Mouse (Mus musculus): ENCODE results near the gene Rps29.

The Rps29 gene

DNA sequence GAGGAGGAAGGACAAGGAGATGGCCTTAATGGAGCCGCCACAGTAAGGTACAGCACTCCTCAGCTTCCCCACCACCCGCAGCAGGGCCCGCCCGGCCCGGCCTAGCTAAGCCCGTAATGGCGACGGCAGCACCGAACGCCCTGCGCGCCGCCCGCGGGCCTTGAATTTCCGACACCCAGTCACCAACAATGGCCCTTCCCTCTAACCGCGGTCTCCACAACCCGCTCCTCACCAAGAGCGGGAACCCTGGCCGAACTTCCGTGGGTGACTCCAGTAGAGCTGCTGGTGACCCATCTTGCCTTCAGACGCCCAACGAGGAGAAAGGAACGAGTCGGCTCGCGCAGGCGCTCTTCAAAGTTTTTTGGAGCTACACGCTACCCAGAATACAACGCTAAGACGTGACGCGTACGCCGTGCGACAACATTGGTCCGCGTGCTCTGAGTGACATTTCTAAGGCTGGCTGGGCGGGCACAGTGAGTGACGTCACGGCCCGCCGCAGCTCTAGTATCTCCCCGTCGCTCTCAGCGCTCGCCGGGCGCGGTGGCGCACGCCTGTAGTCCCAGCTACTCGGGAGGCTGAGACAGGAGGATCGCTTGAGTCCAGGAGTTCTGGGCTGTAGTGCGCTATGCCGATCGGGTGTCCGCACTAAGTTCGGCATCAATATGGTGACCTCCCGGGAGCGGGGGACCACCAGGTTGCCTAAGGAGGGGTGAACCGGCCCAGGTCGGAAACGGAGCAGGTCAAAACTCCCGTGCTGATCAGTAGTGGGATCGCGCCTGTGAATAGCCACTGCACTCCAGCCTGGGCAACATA is at the start of gene Rps29:
Rps29 (minus strand) TSS at position 422 of the 813 bp plus-strand sequence.
- peak; percentile 100 for DNase-seq (ENCODE audit: low read depth)

DNA sequence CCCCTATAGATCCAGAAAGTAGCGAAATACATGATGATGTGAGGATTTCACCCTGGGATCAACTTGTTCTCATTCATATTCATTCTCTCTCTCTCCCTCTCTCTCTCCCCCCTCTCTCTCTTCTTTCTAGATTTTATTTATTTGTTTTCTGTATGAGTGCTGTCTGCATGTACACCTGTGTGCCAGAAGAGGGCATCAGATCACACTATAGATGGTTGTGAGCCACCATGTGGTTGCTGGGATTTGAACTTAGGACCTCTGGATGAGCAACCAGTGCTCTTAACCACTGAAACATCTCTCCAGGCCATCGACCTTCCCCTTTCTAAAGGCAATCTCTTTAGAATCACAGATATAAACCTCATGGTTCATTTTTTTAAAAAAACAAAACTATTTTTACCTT is 49.5 kb upstream of the Rps29 start:
- no peak for DNase-seq (ENCODE audit: low read depth)

DNA sequence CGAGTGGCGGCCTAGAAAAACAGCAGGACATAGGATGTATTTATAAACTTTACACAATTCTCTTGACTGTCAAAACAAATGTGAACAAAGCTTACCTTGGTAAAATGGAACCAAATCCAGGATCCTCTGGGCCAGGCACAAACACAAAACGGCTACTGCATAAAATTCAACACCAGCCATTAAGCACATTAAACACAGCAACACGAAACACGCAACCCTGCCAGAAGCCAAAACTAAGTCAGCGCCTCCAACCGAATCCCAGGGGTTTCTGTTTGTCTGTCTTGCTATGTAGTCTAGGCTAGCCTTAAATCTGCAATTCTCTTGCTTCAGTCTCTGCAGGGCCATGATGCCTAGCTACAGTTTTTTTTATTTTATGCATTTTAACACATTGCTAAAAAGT is 48.9 kb upstream of the Rps29 start:
- DNase-seq (ENCODE audit: low read depth): no peak

DNA sequence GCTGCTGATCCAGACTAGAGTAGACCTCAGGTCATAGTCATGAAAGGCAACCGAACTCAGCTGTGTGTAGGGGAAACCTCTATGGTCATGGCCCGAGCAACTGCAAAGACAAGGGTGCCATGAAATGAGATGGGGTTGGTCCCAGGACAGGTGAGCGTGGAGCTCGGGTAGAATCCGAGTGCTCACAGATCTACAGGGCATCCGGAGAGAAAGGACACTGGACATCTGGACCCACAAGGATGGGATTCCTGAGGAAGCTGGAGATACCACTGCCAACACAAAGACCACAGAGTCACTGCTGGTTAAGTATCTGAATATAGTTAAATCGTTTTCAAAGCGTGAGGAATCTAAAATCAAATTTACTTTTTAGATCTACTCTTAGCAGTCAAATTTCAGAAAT is 48.4 kb upstream of the Rps29 start:
- DNase-seq (ENCODE audit: low read depth): no peak

DNA sequence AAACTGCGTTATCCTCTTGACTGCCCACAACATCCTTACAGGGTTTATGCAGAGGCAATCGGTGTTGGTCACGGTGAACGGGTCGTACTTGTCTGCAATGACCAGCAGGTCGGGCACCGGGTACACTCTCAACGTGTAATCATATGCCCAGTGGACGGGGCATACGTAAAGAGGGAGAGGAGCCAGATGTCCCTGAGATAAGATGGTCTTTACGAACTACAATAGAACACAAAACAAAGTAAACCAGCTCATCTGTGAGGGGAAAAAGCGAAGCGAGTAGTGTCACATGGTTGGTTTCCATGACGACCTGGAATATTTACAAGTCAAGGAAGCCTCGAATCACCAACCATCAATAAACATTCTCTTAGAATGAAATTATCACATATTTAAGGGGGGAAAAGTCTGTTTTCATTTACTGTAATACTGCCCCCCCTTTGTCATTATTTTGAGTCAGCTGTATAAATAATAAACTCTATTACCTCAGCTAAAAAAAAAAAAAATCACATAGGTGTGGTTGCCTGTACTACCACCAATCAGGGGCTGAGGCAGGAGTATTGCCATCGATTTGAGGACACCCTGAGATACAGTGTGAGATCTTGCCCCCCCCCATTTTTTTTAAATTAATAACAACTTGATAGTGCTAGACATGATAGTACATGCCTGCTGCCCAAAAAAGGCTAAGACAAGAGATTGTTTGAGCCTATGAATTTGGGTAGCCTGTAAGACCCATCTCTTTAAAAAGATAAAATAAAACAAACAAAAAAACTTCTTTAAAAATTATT is 45.3 kb upstream of the Rps29 start, which contains the start of gene Gm49384:
Gm49384 (minus strand) TSS at position 216 of the 782 bp plus-strand sequence.
- DNase-seq (ENCODE audit: low read depth): peak; percentile 62

GRCm38 (mm10) chr12:69198985-69199384 is 40.0 kb upstream of the Rps29 start:
- DNase-seq (ENCODE audit: low read depth): no peak

DNA sequence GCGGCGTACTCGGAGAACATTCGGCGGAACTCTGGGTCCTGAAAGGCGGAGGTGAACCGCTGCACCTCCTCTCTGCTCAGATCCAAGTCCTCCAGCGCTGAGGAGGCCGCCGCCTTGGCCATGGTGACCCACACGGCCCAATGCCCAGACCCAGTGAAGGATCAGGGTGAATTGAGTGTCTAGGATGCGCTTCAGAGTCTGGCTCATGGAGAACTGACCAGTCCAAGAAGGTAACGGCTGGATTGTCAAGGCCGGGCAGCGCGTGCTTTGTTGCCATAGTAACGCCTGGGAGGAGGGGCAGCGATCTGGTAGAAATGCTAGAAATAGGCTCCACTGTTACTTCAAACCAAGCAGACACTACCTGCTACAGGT is 39.2 kb upstream of the Rps29 start, which contains the start of gene Dnaaf2:
Dnaaf2 (minus strand) TSS at position 266 of the 372 bp plus-strand sequence.
- DNase-seq (ENCODE audit: low read depth): peak; percentile 76

- DNase-seq (ENCODE audit: low read depth): no peak
These were observed 38.6 kb upstream of the Rps29 start for GRCm38 (mm10) chr12:69197378-69198163.

DNA sequence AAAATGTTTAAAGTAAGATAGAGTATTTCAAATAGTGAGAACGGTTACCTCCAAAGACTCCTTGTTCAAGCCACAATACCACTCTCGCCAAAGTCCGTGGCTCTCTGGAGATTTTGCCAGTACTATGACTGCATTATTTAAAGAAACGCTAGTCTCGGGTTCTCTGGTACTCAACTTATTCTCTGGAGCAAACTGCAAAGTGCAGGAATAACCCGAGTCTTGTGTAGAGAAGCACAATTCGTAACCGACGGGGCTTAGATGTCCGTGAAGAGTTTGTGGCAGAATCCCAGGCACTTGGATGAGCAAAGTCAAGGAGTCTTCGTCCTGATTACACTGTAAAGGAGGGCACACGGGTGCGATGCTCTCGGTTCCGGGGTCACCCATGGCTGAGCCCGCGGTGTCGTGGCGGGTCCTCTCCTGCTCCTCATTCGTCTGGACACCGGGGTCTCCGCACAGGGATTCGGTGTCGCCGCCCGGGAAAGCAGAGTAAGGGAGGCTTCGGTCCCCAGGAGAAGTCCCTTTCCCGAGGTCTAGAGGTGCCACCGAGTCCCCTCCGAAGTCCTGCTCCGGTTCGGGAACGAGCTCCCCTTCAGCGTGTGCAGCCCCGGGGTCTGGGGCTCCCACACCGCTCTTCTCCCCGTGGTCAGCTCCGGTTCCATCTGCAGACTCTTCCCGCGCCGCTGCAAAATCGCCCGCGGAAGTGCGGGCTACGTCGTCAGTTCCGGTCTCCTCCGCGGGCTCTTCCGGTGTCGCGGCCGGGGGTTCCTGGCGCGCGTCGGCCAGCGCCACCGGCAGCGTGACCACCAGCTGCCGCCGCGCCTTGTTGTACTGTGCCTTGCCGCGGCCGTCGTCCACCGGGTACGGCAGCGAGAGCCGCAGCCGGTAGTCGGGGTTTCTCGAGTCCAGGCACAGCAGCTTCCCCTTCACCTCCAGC is 37.7 kb upstream of the Rps29 start, which contains the start of gene Gm49383:
Gm49383 (minus strand) TSS at position 661 of the 934 bp plus-strand sequence.
- peak; percentile 73 for DNase-seq (ENCODE audit: low read depth)

- DNase-seq (ENCODE audit: low read depth): no peak
These were observed 33.7 kb upstream of the Rps29 start for GRCm38 (mm10) chr12:69192637-69193036.

DNA sequence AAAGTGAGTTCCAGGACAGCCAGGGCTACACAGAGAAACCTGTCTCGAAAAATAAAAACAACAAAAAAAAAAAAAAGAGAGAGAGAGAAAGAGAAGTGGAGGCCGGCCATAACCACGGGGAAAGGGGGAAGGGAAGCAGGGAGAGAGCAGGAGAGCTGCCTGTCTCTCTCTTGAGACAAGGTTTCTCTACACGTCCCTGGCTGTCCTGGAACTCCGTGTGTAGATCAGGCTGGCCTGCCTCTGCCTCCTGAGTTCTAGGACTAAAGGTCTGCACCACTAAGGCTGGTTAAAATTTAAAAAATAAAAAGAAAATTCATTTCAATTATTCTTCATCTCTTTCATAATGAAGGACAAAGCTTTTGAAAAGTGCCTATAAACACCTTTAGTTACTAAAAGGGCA is 32.4 kb upstream of the Rps29 start:
- no peak for DNase-seq (ENCODE audit: low read depth)

DNA sequence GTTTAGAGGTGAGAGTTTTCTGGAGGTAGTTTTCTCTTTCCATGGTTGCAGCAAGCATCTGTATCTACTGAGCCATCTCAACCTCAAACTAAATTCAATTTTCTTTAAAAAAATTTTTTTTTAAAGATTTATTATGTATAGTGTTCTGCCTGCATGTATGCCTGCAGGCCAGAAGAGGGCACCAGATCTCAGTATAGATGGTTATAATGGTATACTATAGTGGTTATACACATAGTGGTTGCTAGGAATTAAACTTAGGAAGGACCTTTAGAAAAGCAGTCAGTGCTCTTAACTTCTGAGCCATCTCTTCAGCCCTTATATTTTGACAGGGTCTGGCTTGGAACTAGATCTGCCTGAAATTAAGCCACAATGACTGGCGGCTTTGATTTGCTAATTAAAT is 31.5 kb upstream of the Rps29 start:
- DNase-seq (ENCODE audit: low read depth): peak; percentile 42

DNA sequence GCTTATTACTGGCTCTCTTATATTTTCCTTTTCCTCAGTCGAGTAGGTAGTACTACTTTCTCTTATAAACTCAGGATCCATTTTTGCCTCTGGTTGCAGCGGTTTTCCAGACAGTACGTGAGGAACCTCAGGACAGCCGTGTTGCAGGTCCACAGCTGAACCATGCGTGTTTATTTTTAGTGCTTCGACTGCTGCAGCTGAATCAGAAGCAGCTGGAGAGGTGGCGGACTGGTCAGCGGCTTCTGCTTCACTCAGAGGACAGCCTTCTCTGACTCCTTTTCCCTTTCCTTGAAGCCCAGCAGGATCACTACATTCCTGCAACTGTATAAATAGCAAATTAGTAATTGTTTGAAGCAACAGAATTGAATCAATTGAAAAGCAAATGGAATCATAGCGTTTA is 31.1 kb upstream of the Rps29 start:
- no peak for DNase-seq (ENCODE audit: low read depth)

DNA sequence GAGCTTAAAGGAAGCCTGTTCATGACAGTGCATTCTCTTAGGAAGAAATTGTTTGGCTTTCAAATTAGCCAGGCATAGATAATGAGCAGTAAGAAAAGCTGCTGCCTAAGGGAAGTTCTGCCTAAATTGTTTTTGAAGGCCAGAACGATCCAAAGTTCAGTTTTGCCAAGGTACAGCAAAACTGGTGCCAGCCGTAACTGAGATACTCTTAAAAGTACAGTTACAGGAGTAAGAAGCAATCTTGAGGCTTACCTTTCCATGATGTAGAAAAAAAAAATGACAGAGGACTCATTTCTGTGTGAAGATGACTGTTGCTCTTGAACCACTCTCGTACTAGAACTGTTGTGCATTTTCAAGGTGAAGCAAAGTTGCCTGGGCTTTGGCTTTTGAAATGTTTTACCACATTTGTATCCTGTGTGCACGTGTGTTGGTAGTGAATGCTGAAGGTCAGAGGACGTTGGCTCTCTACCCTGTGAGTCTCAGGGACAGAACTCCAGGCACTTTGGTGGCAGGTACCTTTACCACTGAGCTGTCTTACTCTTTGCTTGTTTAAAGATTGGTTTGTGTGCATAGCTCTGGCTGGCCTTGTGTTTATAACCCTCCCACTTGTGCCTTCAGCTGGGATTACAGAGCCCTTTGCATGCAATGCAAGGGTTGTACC is 28.0 kb upstream of the Rps29 start:
- DNase-seq (ENCODE audit: low read depth): peak; percentile 49

DNA sequence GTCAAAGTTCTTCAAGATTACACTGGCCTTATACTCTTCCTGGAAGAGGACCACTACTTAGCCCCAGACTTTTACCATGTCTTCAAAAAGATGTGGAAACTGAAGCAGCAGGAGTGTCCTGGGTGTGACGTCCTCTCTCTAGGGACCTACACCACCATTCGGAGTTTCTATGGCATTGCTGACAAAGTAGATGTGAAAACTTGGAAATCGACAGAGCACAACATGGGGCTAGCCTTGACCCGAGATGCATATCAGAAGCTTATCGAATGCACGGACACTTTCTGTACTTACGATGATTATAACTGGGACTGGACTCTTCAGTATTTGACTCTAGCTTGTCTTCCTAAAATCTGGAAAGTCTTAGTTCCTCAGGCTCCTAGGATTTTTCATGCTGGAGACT is 26.4 kb upstream of the Rps29 start:
- DNase-seq (ENCODE audit: low read depth): no peak

DNA sequence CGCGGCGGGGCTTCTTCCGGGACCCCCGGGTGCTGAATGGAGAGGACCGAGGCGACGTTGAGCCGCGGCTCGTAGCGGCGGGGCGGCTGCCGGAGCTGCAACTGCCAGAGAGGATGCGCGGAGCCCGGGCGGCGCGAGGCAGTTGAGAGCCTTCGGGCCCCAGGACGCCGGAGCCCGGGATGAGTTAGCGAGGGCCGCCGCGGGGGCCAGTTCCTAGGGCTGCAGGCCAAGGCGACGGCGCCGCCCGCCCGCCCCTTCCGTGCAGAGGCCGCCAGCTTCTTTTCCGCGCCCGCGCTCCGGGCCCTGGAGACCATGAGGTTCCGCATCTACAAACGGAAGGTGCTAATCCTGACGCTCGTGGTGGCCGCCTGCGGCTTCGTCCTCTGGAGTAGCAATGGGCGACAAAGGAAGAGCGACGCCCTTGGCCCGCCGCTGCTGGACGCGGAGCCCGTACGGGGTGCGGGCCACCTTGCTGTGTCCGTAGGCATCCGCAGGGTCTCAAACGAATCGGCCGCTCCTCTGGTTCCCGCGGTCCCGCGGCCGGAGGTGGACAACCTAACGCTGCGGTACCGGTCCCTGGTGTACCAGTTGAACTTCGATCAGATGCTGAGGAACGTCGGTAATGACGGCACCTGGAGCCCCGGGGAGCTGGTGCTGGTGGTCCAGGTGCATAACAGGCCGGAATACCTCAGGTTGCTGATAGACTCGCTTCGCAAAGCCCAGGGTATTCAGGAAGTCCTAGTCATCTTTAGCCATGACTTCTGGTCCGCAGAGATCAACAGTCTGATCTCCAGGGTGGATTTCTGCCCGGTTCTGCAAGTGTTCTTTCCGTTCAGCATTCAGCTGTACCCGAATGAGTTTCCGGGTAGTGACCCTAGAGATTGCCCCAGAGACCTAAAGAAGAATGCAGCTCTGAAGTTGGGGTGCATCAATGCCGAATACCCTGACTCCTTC is 25.6 kb upstream of the Rps29 start:
- no peak for DNase-seq (ENCODE audit: low read depth)

- DNase-seq (ENCODE audit: low read depth): peak; percentile 98
These were observed 24.8 kb upstream of the Rps29 start, which contains the start of the genes Rpl36al and Mgat2 for GRCm38 (mm10) chr12:69183583-69184308. TSS of gene Rpl36al (minus strand) at chr12:69184083. TSS of gene Mgat2 (plus strand) at chr12:69184157.

DNA sequence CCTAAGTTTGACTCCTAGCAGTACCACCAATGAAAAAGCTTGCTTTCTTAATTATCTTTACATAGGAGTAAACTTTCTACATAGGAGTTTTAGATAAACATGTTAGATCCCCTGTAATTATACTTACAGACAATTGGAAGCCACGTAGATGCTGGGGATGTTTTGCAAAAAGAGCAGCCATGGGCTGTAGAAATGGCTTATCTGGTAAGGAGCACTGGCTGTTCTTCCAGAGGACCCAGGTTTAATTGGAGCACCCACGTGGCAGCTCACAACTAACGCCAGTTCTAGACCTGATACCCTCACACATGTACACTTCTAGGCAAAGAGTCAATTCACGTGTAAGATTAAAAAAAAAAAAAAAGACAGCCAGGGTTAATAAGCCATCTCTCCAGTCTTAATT is 22.8 kb upstream of the Rps29 start:
- no peak for DNase-seq (ENCODE audit: low read depth)

GRCm38 (mm10) chr12:69179371-69179770 is 20.4 kb upstream of the Rps29 start:
- DNase-seq (ENCODE audit: low read depth): no peak
